Mouse (Mus musculus) heart, embryonic 13.5 days (tissue): ENCODE results near the gene Herc3. TPM values are rescaled to one million over a fixed set of nuclear protein-coding genes. Genes with fewer than 3 reads are reported as not detected.
A peak's percentile ranks its signal among the peaks of the same experiment; 100 is the strongest.

Source experiments
- ATAC-seq: fragments of 200-750 bp; cut with Nextera tagmentation; 2 replicates; pipeline ENCODE4 v1.8.0; 2017; ENCODE audit warnings: moderate TSS enrichment; ENCODE audit not compliant: insufficient number of reproducible peaks, low FRiP score, low TSS enrichment; ENCODE audit errors: extremely low read depth
- H3K27ac ChIP-seq: fragments of 300-500 bp; sonication (generic); replicated peaks from 2 replicates; pipeline ENCODE4 v1.5.1; 2015; ENCODE audit warnings: moderate library complexity, mild to moderate bottlenecking, inconsistent platforms
- H3K27me3 ChIP-seq: fragments of 300-500 bp; sonication (generic); replicated peaks from 2 replicates; pipeline ENCODE4 v1.6.1; 2015; ENCODE audit warnings: mild to moderate bottlenecking, inconsistent platforms
- H3K36me3 ChIP-seq: fragments of 300-500 bp; sonication (generic); 2 replicates; pipeline ENCODE4 v1.6.1; 2015; ENCODE audit warnings: mild to moderate bottlenecking, inconsistent platforms
- H3K4me1 ChIP-seq: fragments of 300-500 bp; sonication (generic); 2 replicates; pipeline ENCODE4 v1.6.1; 2015; ENCODE audit warnings: inconsistent platforms
- H3K4me2 ChIP-seq: fragments of 300-500 bp; sonication (generic); 2 replicates; pipeline ENCODE4 v1.6.1; 2015; ENCODE audit warnings: inconsistent platforms, mild to moderate bottlenecking, moderate library complexity
- H3K4me3 ChIP-seq: fragments of 300-500 bp; sonication (generic); 2 replicates; pipeline ENCODE4 v1.5.1; 2015; ENCODE audit warnings: moderate library complexity, mild to moderate bottlenecking, inconsistent platforms
- H3K9ac ChIP-seq: fragments of 300-500 bp; sonication (generic); 2 replicates; pipeline ENCODE4 v1.6.1; 2015; ENCODE audit warnings: inconsistent platforms, mild to moderate bottlenecking, moderate library complexity
- H3K9me3 ChIP-seq: fragments of 300-500 bp; sonication (generic); 2 replicates; pipeline ENCODE4 v1.6.1; 2016; ENCODE audit warnings: inconsistent platforms
- WGBS: fragments of 180-500 bp; shearing (Covaris S2); methylation state at CpG from one replicate; pipeline ENCODE4 v1.1.7; 2015; ENCODE audit warnings: mixed read lengths; 5-methylcytosine and 5-hydroxymethylcytosine counted together
- polyA plus RNA-seq: library from polyadenylated mRNA; unstranded; fragments of >200 nt; fragmentation: Nextera tagmentation; extraction: Ambion mirVana; gene quantifications from 2 replicates; pipeline ENCODE4 v1.2.1, GENCODE M21; 2015

The Herc3 gene
- polyA plus RNA-seq, 1 experiment from 2014 or later: 34.6 TPM

- H3K9ac ChIP-seq: no peak overlapping the region
- no peaks in the 10 kb centered on the region for H3K27me3 ChIP-seq
- no peak overlapping the region for H3K4me3 ChIP-seq
- no peak overlapping the region for H3K27ac ChIP-seq
- ATAC-seq: no peak
- 0 out of 2 replicates have a peak, but pooled peaks cover 4% of the 10 kb centered on the region for H3K4me1 ChIP-seq
- peaks cover 29% of the 10 kb centered on the region for H3K36me3 ChIP-seq
- 35% methylated on average over 3 of the region's 3 CpGs for WGBS
- no peaks in the 10 kb centered on the region for H3K9me3 ChIP-seq
- H3K4me2 ChIP-seq: no peak overlapping the region
Observed at GRCm38 (mm10) chr6:58921623-58922022, 90.4 kb downstream of the Herc3 start.

DNA sequence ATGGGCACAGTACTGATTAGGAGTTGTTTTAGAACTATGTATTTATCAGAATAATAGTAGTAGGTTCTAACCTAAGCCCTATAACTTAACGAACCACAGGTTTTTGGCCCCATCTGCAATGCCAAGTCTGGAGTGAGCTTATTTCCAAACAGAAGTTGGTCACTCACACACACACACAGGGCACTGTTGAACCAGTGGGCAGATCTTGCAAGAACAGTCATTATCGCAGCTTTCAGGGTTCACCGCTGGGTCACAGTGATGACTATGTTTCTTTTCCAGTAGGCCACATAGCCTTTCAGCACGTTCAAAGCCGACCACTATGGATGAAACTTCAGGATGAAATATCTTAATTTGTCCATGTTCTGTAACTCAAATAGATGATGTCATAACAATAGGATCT, 91.2 kb downstream of the Herc3 start:
- no peak overlapping the region for H3K4me2 ChIP-seq
- no peaks in the 10 kb centered on the region for H3K27me3 ChIP-seq
- H3K9me3 ChIP-seq: no peaks in the 10 kb centered on the region
- H3K9ac ChIP-seq: no peak overlapping the region
- 67% methylated on average over 5 of the region's 5 CpGs for WGBS
- no peak overlapping the region for H3K4me3 ChIP-seq
- peaks cover 7% of the 10 kb centered on the region for H3K4me1 ChIP-seq
- H3K27ac ChIP-seq: no peak overlapping the region
- no peak for ATAC-seq
- H3K36me3 ChIP-seq: peaks cover 22% of the 10 kb centered on the region

- no peak for ATAC-seq
- H3K27ac ChIP-seq: peak overlapping the region; percentile 36; the same call in 1 of the 2 replicates
Observed at GRCm38 (mm10) chr6:58927881-58928280, 96.6 kb downstream of the Herc3 start.

DNA sequence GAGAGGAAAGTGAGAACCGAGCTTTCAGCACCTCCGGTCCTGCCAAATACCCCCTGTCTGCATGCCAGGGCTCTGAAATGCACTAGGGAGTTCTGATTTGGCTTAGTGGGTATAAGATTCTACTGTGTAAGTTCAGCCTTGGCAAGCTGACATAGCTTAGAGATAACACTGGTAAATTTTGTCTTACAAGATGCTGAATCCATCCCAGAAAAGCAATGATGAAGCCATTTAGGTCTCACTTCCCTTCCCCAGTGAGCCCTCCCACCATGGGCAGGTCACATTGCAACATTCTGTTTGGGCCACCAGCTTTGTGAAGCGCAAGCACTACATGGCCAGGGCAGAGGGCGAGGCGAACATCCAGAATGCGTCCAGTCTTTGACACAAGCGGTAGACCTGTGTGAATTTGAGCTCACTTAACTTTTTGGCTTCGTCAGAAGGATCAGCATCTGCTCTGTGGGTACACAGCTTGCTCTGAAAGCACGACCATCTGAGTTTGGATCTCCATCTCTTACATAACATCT, 98.7 kb downstream of the Herc3 start:
- H3K4me3 ChIP-seq: no peak overlapping the region
- no peak for ATAC-seq

More at GRCm38 (mm10) chr6:58927881-58928280, 96.6 kb downstream of the Herc3 start:
- Histone ChIP-seq H3K27me3 (no peaks in the 10 kb centered on the region), H3K4me2 (no peak overlapping the region), H3K4me1 (peaks cover 21% of the 10 kb centered on the region), H3K9me3 (no peaks in the 10 kb centered on the region), H3K36me3 (no peaks in the 10 kb centered on the region), H3K9ac (no peak overlapping the region), H3K4me3 (no peak overlapping the region)
- 38% methylated on average over 2 of the region's 2 CpGs for WGBS

GRCm38 (mm10) chr6:58931149-58931548, 99.9 kb downstream of the Herc3 start:
- no peak overlapping the region for H3K4me3 ChIP-seq
- no peak overlapping the region for H3K27ac ChIP-seq
- ATAC-seq: no peak
- H3K36me3 ChIP-seq: peaks cover 13% of the 10 kb centered on the region
- no peak overlapping the region for H3K9ac ChIP-seq
- H3K4me2 ChIP-seq: no peak overlapping the region
- H3K9me3 ChIP-seq: no peaks in the 10 kb centered on the region
- 81% methylated on average over 4 of the region's 4 CpGs for WGBS
- H3K4me1 ChIP-seq: peaks cover 21% of the 10 kb centered on the region
- no peaks in the 10 kb centered on the region for H3K27me3 ChIP-seq

More for the DNA sequence above, 98.7 kb downstream of the Herc3 start:
- Histone ChIP-seq H3K9ac (no peak overlapping the region), H3K4me2 (no peak overlapping the region), H3K4me1 (peaks cover 21% of the 10 kb centered on the region), H3K27ac (no peak overlapping the region), H3K9me3 (no peaks in the 10 kb centered on the region), H3K36me3 (peaks cover 5% of the 10 kb centered on the region), H3K27me3 (no peaks in the 10 kb centered on the region)
- WGBS: 77% methylated on average over 9 of the region's 9 CpGs

GRCm38 (mm10) chr6:58932515-58933188, 101.4 kb downstream of the Herc3 start:
- 80% methylated on average over 12 of the region's 12 CpGs for WGBS
- no peak overlapping the region for H3K27ac ChIP-seq
- H3K4me2 ChIP-seq: no peak overlapping the region
- H3K36me3 ChIP-seq: peaks cover 14% of the 10 kb centered on the region
- ATAC-seq: no peak
- H3K27me3 ChIP-seq: no peaks in the 10 kb centered on the region
- no peak overlapping the region for H3K4me3 ChIP-seq
- peaks cover 16% of the 10 kb centered on the region for H3K4me1 ChIP-seq
- no peaks in the 10 kb centered on the region for H3K9me3 ChIP-seq
- H3K9ac ChIP-seq: no peak overlapping the region

DNA sequence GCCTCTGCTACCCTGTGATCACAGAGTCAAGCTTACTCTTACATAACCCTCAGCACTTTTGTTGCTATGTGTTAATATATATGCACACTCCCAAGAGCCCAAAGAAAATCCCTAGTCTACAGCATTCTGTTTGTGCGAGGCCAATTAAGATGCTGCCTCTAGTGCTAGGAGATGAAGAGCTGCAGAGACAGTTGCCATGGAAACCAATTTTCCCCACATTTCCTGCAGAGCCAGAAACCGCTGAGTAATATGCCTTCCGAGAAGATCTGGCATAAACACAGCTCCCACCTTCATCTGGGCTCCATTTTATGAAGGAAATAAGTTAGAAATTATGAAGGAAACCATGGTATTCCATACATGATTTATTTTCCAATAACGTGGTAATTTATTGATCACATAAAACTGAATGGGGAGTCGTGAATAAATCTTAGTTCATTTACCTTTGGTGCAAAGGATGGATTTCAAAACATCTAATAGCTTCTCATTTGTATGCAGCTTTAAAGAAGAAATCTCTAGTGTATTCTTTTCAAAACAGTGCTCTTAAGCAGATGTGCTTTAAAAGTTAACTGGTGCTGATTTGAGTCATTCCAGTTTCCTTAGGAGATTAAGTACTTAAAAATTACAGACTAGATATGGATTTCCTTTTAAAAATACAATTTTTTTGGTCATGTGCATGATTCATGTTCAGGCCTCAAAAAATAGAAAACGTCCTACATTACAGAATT, 102.1 kb downstream of the Herc3 start:
- WGBS: 64% methylated on average over 6 of the region's 6 CpGs
- Histone ChIP-seq H3K4me3 (no peak overlapping the region), H3K27ac (no peak overlapping the region), H3K9me3 (no peaks in the 10 kb centered on the region), H3K27me3 (no peaks in the 10 kb centered on the region), H3K4me1 (peaks cover 10% of the 10 kb centered on the region; the same call in 1 of the 2 replicates), H3K9ac (no peak overlapping the region), H3K36me3 (peaks cover 15% of the 10 kb centered on the region), H3K4me2 (no peak overlapping the region)
- no peak for ATAC-seq

DNA sequence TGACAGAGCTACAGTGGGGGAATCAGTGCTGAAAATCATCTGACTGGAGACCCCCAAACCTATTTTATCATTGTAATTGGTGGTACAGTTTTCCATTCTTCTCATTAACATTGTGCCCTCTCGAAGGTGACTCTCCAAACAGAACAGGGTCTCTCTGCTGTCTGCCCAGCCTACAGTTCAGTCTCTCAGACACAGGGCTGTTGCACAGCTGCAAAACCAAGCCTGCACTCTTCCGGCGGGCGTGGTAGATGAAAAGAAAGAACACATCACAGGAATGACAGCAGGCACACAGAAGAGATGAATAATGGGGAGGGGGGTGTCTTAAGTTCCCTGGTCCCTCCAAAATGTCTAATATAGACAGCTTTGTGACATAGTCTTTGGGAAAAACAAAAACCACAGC, 102.9 kb downstream of the Herc3 start:
- H3K4me1 ChIP-seq: peaks cover 8% of the 10 kb centered on the region; the same call in 1 of the 2 replicates
- no peak overlapping the region for H3K4me2 ChIP-seq
- H3K36me3 ChIP-seq: peaks cover 21% of the 10 kb centered on the region
- no peak for ATAC-seq
- H3K27me3 ChIP-seq: no peaks in the 10 kb centered on the region
- WGBS: 76% methylated on average over 4 of the region's 4 CpGs
- H3K4me3 ChIP-seq: no peak overlapping the region
- H3K27ac ChIP-seq: no peak overlapping the region
- H3K9me3 ChIP-seq: no peaks in the 10 kb centered on the region
- H3K9ac ChIP-seq: no peak overlapping the region

DNA sequence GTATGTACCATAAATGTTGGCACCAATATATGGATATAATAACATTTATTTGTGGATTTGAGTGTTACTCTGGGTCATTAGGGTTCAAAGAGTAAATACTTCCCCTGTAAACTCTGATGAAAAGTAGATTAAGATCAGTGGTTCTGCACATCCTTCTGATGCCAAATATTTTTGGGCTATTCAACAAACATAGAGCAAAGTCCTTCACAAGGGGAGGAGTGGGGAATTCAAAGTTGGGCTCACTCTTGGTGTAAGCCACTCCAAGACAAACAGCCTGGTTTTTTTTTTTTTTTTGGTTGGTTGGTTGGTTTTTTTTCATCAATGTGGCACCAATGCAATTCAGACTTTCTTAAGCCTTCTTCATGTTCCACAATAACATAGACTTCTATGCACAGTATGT, 106.5 kb downstream of the Herc3 start:
- no peak for ATAC-seq
- Histone ChIP-seq H3K27ac (no peak overlapping the region), H3K9me3 (no peaks in the 10 kb centered on the region), H3K4me1 (no peaks in the 10 kb centered on the region), H3K9ac (no peak overlapping the region), H3K4me3 (no peak overlapping the region), H3K36me3 (peaks cover 21% of the 10 kb centered on the region), H3K4me2 (no peak overlapping the region), H3K27me3 (no peaks in the 10 kb centered on the region)

GRCm38 (mm10) chr6:58942276-58942675, 111.0 kb downstream of the Herc3 start:
- H3K4me2 ChIP-seq: no peak overlapping the region
- no peak overlapping the region for H3K9ac ChIP-seq
- H3K4me1 ChIP-seq: no peaks in the 10 kb centered on the region
- H3K27ac ChIP-seq: no peak overlapping the region
- no peaks in the 10 kb centered on the region for H3K9me3 ChIP-seq
- ATAC-seq: no peak
- H3K27me3 ChIP-seq: no peaks in the 10 kb centered on the region
- peaks cover 25% of the 10 kb centered on the region for H3K36me3 ChIP-seq
- H3K4me3 ChIP-seq: no peak overlapping the region
- WGBS: 83% methylated on average over 2 of the region's 2 CpGs

DNA sequence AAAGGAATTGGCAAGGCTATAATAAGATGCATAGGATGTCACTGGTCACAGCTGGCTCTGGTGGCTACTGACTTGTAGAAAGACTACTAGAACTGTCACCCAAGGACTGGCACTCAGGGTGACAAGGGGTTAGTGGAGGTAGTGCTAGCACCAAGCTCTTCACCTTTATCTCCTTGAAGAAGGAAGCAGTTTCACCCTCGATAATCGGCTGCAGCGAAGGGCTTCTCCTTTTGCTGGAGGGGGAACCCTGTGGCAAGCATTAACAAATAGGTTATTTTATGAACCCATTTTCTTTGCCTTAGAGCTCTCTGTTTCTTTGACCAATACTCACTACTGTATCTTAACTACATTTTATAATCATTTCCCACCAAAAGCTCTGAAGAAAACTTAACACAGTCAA, 112.7 kb downstream of the Herc3 start:
- H3K27me3 ChIP-seq: no peaks in the 10 kb centered on the region
- H3K4me2 ChIP-seq: no peak overlapping the region
- peaks cover 29% of the 10 kb centered on the region for H3K36me3 ChIP-seq
- no peaks in the 10 kb centered on the region for H3K9me3 ChIP-seq
- H3K27ac ChIP-seq: no peak overlapping the region
- H3K4me3 ChIP-seq: no peak overlapping the region
- 87% methylated on average over 3 of the region's 3 CpGs for WGBS
- ATAC-seq: no peak
- no peak overlapping the region for H3K9ac ChIP-seq
- H3K4me1 ChIP-seq: no peaks in the 10 kb centered on the region
